Mouse (Mus musculus) ovary, postnatal 36 days (tissue): ENCODE results near the gene Hdgfl3.

Experiments
- DNase-seq: peaks from one replicate; pipeline ENCODE4 v3.0.0; 2022; ENCODE audit warnings: low spot score, mixed read lengths

Gene Hdgfl3

DNA sequence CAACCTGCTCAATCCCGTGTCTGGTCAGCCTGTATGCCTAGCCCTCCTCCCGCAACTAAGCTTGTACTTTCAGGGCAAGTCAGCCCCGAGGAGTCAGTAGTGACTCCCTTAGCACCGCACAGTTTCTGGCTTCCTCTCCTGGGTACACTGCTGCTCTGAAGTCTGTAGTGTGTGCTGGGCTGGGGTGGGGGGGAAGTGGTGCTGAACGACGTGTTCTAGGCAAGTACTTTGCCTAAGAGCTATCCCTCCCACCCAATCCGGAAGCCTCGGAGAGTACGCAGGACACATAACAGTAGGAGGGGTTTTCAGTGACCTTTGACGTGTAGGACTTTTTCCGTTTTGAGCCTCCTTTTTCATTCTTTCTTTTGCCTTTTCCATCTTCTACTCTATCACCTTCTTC is 34.9 kb downstream of the Hdgfl3 start:
- no peak for DNase-seq

DNA sequence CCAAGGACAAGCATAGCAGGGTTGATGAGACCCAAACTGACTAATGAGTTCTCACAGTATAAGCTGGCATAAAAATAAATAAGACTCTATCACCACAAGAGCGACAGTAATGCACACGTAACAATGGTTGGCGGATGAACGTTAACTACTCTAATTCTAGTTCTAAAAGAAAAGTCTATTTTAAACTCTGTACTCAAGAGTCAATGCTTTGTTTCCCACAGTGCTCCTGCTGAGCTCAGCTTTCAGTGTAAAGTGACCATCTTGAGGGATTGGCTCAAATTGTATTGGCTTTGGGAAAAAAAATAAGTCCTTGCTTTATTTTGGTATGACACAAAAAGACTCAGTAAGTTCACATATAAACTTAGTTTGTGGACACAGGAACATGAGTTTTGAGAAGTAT is 49.1 kb downstream of the Hdgfl3 start:
- no peak for DNase-seq

- peak; percentile 64 for DNase-seq
These were observed 52.7 kb downstream of the Hdgfl3 start for GRCm38 (mm10) chr7:81881600-81881999.

DNA sequence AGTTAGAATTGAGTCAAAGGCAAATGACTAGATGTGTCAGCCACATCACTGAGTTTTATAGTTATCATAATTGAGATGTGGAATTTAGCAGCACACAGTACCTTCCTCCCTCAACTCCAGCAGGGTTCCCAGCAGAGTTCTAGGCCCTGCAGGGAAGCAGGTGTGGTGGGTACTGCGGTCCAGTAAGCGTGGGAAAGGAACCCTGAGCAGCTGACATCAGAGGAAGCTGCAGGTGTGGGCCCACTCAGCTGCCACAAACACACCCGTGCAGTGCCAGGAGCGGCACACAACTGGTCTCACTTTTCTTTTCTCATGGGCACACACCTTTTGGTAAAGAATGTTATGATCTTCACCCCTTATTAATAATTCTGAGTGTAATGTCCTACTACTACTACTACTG is 53.5 kb downstream of the Hdgfl3 start:
- no peak for DNase-seq

DNA sequence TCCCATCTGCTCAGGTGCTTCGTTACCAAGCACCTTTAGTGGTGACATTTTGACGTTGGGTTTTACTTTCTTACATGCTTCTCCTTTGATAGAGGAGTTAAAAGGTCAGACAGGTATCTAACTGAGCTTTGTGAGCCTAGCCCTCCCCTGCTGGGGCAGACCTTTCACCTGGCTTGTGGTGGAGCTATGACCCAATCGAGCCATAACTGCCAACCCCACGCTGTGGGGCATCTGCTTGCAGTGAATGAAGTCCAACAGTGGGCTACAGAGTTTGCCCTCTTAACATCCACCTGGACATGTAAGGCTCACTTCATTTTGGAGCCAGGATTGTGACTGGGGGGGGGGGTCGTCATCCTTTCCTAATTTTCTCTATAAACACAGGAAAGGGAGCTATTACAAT is 54.0 kb downstream of the Hdgfl3 start:
- DNase-seq, result no peak

GRCm38 (mm10) chr7:81875372-81875771 is 58.9 kb downstream of the Hdgfl3 start:
- DNase-seq, result no peak

GRCm38 (mm10) chr7:81874636-81875035 is 59.6 kb downstream of the Hdgfl3 start:
- no peak for DNase-seq

DNA sequence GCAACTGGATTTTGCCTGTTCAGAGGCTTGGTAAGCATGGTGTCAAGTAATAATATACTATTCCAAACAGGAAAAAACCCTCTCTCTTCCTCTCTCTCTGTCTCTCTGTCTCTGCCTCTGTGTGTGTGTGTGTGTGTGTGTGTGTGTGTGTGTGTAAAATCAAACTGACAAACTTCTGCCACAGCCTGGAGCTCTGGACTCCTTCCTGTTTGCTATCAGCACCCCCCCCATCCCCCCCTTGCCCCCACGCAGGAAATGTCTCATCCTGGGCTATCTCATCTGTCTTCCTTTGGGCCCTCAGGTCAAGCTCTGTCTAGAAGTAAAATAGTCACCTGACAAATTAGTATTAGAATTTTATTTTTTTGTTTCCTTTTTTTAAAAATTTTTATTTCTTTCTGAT is 60.5 kb downstream of the Hdgfl3 start:
- no peak for DNase-seq

GRCm38 (mm10) chr7:81872493-81873013 is 61.7 kb downstream of the Hdgfl3 start:
- DNase-seq, result no peak

GRCm38 (mm10) chr7:81868158-81868557 is 66.1 kb downstream of the Hdgfl3 start:
- DNase-seq, result peak; percentile 76

DNA sequence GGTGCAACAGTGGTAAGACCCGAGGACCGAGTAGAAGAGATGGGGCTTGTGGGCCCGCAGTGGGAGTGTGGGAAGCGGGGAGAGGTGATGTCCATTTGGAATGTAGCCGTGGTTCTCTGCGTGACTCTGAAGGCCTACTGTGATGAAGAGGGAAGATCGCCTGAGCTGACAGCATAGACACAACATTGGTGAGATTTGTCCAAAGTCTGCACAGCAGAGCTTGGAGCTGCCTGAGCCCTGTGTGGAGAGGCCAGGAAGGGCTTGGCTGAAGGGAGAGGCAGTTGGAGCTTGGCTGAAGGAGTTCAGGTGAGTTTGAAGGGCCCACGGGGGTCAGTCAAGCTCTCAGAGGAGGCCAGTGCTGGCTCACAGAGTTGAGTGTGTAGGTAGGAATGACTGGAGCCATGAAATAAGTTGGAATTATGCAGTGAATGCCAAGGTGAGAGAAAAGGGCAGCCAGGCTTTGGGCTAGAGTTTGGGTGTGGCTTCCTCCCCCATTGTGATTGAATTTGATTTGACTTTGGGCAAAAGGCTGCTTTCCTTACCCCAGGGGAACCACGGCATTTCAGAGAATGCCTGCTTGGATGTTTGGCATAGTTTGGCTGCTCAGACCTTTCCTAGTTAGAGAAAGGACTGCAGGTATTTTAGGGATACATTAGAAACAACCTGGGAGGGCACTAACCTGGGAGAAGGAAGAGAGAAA is 66.9 kb downstream of the Hdgfl3 start:
- DNase-seq, result no peak

DNA sequence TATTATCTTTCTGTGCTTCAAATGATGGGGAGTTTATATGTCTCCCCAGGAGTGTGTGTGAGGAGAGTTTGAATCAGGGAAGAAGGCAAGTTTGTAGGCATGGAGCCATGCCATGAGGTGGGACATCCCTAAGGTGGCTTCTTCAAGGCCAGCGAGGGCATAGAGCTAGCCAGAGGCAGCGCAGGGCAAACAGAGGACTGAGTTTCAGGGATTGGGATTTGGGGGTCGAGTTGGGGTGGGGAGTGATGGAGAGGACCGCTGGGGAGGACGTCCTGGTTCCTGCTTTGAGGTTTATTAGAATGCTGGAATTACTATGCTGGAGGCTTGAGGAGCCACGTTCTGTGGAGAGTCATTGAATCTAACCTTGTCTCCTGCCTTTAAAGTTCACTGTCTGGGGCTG is 68.3 kb downstream of the Hdgfl3 start:
- DNase-seq, result no peak

GRCm38 (mm10) chr7:81864552-81864951 is 69.7 kb downstream of the Hdgfl3 start:
- DNase-seq, result no peak

- DNase-seq, result no peak
These were observed 71.4 kb downstream of the Hdgfl3 start for GRCm38 (mm10) chr7:81862587-81863583.

DNA sequence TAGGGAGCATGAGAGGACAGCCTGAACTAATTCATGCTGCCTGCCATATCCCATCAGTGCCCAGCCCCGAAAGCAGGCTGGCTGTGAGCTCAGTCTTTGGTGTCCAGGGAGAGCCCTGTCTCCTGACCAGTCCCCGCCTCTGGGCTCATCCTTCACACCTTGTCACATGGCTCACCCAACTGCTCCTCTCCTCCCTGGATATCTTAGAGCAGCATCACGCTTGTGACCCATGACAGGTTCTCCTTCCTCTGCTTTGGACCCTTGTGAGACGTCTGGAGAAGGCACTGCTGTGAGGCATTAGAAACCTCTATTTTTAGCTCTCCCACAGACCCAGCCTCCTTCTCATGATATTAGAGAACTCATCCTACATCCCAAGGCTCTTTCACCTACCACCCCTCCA is 72.4 kb downstream of the Hdgfl3 start:
- DNase-seq, result no peak

DNA sequence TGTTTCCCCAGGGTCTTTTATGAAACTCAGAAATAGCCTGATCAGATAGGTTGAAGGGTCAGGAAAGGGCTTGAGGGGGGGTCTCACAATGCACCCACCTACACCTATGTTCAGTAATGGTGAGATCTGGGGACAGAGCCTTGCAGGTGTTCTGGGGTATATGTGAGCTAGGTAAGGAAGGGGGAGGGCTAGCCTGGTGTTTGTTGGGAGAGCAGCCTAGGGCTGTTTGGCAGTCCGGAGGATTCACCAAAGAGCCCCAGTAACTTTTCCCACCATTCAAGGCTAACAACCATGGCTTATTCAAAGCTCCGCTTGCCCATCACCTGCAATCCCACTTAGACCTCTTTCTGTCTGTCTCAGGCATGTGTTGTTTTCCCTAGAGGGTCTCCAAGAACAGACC is 72.8 kb downstream of the Hdgfl3 start:
- DNase-seq, result no peak

GRCm38 (mm10) chr7:81860996-81861395 is 73.3 kb downstream of the Hdgfl3 start:
- no peak for DNase-seq

GRCm38 (mm10) chr7:81860071-81860470 is 74.2 kb downstream of the Hdgfl3 start:
- DNase-seq, result no peak

DNA sequence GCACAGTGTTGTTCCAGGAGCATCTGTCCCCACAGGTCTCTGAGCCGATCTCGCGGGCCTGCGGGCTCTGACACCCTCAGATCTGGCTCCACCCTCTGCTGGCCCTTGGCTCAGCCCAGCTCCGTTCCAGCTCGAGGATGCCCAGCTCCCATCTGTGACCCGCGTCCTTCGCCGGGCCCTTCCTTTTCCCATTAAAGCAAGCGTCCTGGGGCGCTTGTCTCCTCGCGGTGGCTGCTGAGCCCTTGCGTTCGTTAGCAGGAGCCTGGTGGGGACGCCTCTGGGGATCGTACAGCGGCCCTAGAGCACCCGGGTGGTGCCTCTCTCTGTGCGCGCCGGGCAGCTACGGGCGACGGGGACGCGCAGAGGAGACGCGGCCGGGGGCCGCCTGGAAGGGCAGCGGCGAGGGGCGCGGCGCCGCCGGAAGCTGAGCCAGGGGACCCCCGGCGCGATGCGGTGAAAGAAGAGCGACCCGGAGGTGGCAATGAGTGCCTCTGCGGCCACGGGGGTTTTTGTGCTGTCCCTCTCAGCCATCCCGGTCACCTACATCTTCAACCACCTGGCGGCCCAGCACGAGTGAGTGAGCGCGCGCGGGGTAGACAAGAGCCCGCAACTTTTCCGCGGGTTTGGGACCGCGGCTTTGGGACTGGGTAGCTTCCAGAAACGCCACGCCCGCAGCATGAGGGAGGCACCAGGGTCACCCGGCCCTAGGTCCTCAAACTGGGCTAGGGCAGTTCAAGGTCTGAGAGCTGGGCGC is 75.1 kb downstream of the Hdgfl3 start, which contains the start of gene Tm6sf1:
Tm6sf1 (plus strand) TSS at position 34 of the 754 bp plus-strand sequence.
- DNase-seq, result peak; percentile 59

- DNase-seq, result no peak
These were observed 76.0 kb downstream of the Hdgfl3 start for GRCm38 (mm10) chr7:81858236-81858635.

DNA sequence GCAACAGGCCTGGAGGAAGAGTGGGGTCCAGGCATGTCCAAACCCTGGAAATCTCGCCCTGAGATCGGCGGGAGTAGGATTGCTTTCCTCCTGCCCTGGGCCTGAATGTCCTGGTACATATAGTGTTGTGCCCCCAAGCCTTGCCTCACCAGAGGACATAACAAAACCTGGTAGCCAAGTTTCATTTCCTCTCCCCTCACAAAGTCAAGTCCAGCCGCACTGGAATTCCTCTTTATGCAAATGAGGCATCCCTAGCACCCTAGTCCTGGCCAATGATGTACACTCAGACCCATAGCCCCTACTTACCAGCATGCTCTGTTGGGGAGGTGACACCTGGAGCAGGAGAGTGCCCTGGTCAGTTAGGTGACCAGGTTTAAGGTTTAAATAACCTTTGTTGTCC is 78.1 kb downstream of the Hdgfl3 start:
- no peak for DNase-seq

DNA sequence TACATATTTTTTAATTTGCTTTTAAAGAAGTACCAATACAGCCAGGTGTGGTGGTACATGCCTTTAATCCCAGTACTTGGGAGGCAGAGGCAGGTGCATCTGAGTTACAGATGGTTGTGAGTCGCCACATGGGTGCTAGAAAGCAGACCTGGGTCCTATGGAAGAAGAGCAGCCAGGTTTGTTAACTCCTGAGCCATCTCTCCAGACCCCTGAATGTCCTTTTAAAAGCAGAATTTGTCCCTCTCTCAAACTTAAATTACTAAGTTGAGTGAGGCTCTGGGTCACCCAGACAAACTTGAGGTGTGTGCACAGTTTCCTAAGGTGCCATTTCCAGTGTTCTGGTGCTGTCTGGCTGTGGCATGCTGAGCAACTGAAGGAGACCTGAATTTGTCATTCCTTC is 78.6 kb downstream of the Hdgfl3 start, which contains the start of gene Gm10160:
Gm10160 (minus strand) TSS at position 101 of the 400 bp plus-strand sequence.
- no peak for DNase-seq
